Comparison of ENCODE assay signal across 26 mouse cellular contexts in genomic region chr5:110909955-110910589, GRCm38 (mm10).
"Had no signal": no experiment of that assay in that cellular context is flagged by ENCODE, and none has a peak within 500 bp of the region (broad histone marks: within the 10 kb centered on the region; RNA-seq: fewer than 3 reads in every experiment).

No protein-coding gene starts in this region.

- DNase-seq: gastrocnemius, adult 2 months; gastrocnemius, postnatal 10 days; gastrocnemius, postnatal 25 days; heart, postnatal 10 days; heart, postnatal 4 days; kidney, adult 18-20 months; kidney, adult 8-10 months; kidney, postnatal 14 days; kidney, postnatal 36 days; layer of hippocampus, adult 9-11 months; layer of hippocampus, postnatal 36 days; liver; liver, embryonic 13.5 days had no signal

- H3K4me2 ChIP-seq: heart, embryonic 12.5 days; hindbrain, embryonic 12.5 days; hindbrain, embryonic 14.5 days; intestine, embryonic 15.5 days; limb, embryonic 12.5 days; liver, embryonic 11.5 days; liver, embryonic 13.5 days had no signal

- H3K9me3 ChIP-seq: heart, embryonic 10.5 days; heart, embryonic 12.5 days; intestine, embryonic 15.5 days; limb, embryonic 10.5 days; liver, embryonic 13.5 days had no signal

- H3K4me1 ChIP-seq: heart, embryonic 10.5 days; hindbrain, embryonic 10.5 days; intestine, embryonic 15.5 days; limb, embryonic 12.5 days had no signal

- H3K36me3 ChIP-seq: intestine, embryonic 15.5 days; liver, embryonic 13.5 days had no signal

- H3K9ac ChIP-seq: heart, embryonic 12.5 days; hindbrain, embryonic 12.5 days; hindbrain, embryonic 14.5 days; intestine, embryonic 15.5 days; limb, embryonic 12.5 days; liver, embryonic 13.5 days had no signal

- H3K4me3 ChIP-seq: gastrocnemius, adult 2 months; heart, embryonic 10.5 days; heart, embryonic 12.5 days; hindbrain, embryonic 10.5 days; hindbrain, embryonic 12.5 days; intestine, embryonic 15.5 days; limb, embryonic 10.5 days; limb, embryonic 12.5 days; liver, embryonic 13.5 days had no signal

- ATAC-seq: hindbrain, embryonic 16.5 days; inflammation-experienced regulatory T-cells, adult 6 months; intestine, embryonic 15.5 days; intestine, postnatal 0 days had no signal

- H3K27me3 ChIP-seq: heart, embryonic 12.5 days; hindbrain, embryonic 12.5 days; intestine, embryonic 15.5 days; limb, embryonic 12.5 days; liver, embryonic 13.5 days had no signal

- H3K27ac ChIP-seq: gastrocnemius, adult 2 months; heart, embryonic 10.5 days; hindbrain, embryonic 10.5 days; hindbrain, embryonic 12.5 days; hindbrain, embryonic 14.5 days; intestine, embryonic 15.5 days; kidney, postnatal 0 days; limb, embryonic 10.5 days; limb, embryonic 12.5 days; liver, embryonic 13.5 days had no signal
